Mouse (Mus musculus): ENCODE data around the gene Zfp57.

DNA sequence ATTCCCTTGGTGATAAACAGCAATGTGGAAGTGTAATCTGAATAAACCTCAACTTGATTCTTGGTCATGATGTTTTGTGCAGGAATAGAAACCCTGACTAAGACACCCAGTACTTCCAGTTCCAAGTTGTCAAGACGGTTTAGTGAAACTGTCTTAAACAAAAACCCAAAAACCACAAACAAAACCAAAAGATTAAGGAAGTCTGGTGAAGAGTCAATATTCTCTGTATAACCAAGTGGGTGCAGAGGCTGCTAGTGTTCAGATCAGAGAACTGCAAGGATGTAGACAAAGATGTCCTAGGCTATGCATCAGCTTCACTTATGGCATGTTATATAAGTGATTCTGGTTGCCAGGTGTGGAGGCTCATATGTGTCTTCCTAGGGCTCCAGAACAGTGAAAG is 34.1 kb upstream of the Zfp57 start:
- TF ChIP-seq POLR2A (IDR thresholded peaks at IDR 0.05; ENCODE audit: borderline replicate concordance, extremely low read depth, insufficient read depth, insufficient read length, poor library complexity, severe bottlenecking) (no peak), CTCF (IDR thresholded peaks at IDR 0.05; ENCODE audit: borderline replicate concordance, extremely low read depth, insufficient read depth, insufficient read length) (no peak)
